Mouse (Mus musculus) layer of hippocampus, adult 8-10 months (tissue): ENCODE measurements at regions not wholly inside any gene's neighbourhood (a gene's known extent, or its start where the extent isn't known, plus 50 kb on each side); places are given as distances from the start of the nearest gene placed in this dataset.
"Not testable (repeated sequence)": the region's sequence is repeated elsewhere in the genome, so short reads cannot be mapped to it uniquely, and the experiment has no call there.

Experiments used
- DNase-seq, 2 experiments: peaks; one replicate each; pipeline ENCODE4 v3.0.0; 2022; ENCODE audit warnings: low spot score in 2 of 2

DNA sequence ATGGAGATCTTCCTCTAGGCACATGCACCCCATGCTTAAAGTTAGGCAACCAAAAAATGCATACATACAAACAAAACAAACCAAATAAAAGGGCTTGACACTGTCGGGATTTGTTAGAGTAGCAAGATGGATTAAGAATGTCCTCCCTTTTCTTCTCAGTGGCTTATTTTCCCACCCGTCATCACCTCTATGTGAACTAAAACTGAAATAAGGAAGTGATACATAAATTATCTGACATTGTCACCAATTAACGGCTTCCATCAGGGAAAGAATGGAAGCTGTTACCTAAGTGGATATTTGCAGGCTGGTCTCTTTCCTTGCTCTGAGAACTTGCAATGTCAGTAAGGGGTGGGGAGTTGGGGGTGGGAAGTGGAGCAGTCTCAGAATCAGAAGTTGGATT lies 541.5 kb downstream of the Diaph3 start:
- no peak for DNase-seq

GRCm38 (mm10) chr14:86588525-86588924 lies 552.5 kb downstream of the Diaph3 start:
- DNase-seq = no peak

GRCm38 (mm10) chr14:86585959-86586358 lies 555.1 kb downstream of the Diaph3 start:
- DNase-seq = not testable (repeated sequence)

DNA sequence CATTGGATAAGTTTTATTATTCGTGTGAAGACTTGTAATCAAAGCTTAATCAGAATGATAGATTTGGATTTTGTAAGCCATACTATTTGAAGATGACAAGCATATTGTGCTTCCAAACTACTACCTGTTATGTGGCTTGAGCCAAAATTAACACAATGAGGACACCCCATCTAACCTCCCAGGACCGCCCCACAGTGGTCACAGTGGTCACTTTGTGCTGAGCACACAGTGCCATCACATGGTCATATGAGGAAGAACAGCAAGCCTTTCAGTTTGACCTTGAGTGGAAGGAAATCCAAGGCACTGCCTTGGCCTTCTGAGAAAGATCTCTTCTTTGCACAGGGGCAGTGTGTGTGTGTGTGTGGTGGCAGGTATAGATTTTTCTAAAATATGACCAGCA lies 578.3 kb downstream of the Diaph3 start:
- DNase-seq = no peak

DNA sequence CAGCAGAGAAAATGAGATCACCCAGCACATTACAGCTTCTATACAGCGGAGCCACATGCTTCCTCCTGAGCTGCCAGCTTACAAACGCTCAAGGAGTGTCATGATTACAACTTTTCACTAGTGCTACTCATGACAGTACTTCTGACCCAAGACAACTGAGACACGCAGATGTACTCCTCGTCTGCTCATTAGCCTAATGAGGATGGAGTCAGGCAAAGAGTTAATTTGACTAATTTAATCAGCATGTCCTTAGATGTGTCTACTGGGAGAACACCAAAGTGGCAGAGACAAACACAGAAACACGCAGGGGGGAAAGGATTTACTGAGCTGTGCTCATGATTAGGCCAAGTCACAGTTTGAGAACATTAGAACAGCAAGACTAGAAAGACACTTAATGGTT lies 603.0 kb downstream of the Diaph3 start:
- DNase-seq = no peak

GRCm38 (mm10) chr14:86536341-86537027 lies 604.6 kb downstream of the Diaph3 start:
- DNase-seq = no peak

GRCm38 (mm10) chr14:86510408-86510807 lies 630.6 kb downstream of the Diaph3 start:
- DNase-seq = no peak

- DNase-seq = no peak
Measured at GRCm38 (mm10) chr14:86509686-86510085, 631.3 kb downstream of the Diaph3 start.

- no peak for DNase-seq
Measured at GRCm38 (mm10) chr14:86506286-86506685, 634.7 kb downstream of the Diaph3 start.

DNA sequence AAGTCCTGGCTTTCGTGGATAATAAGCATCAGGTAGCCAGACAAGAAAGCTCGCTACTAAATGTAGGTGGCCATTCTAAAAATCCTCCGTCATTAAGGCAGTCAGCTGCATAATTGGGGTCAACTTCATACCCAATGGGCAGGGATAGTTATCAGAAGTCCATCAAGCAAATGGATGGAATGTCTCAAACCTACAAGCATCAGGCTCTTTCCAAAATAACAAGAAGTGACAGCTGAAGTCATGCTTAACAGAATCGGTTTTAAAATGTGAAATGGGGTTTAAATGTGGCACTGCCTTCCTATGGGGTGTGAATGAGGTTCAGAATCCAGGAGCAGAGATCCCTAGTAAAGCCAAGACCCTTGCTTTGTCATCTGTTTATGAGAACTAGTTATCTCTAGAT lies 650.2 kb downstream of the Diaph3 start:
- no peak for DNase-seq

- peak in 1 of 2 experiments; percentile 34 for DNase-seq
Measured at GRCm38 (mm10) chr14:86489872-86490631, 651.0 kb downstream of the Diaph3 start.

DNA sequence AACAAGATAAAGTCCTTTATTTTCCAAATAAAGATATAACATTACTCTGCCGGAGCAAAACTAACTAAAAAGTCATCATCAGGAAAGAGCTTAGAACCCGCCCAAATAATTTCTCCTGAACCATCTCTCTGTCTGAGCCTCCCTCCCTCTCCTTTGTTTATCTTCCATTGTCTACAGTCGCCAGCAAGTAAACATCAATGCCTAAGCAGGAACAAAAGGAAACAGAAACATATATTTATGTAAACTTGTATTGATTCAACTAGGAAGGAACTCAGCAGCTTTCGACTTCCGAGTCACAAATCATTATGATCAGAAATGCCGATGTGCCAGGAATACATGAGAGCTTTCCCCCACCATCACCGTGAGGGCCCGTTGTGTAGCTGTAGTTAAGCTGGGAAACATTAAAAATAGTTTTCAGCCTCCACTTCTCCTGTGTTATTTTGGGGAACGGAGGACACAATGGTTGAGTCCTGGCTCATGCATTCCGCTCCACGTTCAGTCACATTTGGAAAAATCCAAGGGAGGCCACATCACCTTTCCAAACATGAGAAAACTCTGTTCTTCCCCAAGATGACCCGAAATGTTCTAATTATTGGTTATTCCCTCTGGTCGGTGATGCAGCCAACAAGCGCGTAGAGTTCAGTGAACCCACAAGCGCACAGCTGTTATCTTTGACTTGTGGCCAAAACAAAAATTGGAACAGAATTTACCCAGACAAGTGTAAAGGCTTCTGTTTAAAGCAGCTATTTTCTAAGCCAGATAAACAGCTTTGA lies 651.8 kb downstream of the Diaph3 start:
- DNase-seq = peak; percentile 50 to 51

DNA sequence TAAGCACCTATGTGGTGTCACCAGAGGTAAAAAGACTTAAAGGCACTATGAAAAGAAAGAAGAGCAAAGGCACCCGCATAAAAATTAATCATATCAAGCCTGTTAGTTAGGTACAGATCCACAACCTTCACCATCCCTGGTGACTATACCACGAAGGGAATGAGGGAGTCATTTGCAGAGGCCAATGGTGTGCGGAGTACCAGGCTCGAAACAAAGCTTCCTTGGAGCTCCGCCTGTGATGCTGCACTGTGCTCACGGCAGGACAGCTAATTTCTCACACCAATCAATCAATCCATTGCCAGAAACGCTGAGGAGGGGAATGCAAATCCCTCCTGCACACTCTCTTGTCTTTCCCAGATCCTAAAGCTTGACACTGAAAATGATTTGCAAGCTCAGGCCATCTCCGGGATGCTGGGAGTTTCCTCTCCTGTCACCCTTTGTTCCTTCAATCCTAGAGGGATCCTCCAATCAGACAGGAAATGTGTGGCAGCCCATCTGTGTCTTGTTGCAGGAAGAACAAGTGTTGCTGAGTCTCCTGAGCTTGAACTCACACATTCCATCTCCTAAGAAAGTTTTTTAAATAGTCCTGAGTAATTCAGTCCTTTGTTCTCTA lies 653.6 kb downstream of the Diaph3 start:
- no peak for DNase-seq

GRCm38 (mm10) chr14:86484247-86484646 lies 656.8 kb downstream of the Diaph3 start:
- peak; percentile 36 to 70 for DNase-seq

DNA sequence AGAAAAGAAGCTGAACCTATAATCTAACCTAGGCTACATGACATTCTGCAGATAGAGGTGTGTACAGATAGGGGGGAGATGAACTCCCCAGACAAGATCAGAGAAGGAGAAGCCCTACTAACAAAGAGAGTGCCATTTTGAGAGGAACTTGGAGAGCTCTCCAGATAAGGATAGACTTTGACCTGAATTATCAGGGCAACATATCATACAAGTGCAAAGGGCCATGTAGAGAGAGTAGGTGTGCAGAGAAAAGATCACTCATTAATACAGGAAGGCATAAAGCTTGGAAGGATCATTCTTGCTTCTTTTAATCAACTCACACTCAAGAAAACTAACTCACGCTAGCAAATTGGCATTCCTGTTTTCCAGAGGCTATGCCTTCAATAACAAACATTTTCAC lies 667.4 kb downstream of the Diaph3 start:
- DNase-seq = no peak

DNA sequence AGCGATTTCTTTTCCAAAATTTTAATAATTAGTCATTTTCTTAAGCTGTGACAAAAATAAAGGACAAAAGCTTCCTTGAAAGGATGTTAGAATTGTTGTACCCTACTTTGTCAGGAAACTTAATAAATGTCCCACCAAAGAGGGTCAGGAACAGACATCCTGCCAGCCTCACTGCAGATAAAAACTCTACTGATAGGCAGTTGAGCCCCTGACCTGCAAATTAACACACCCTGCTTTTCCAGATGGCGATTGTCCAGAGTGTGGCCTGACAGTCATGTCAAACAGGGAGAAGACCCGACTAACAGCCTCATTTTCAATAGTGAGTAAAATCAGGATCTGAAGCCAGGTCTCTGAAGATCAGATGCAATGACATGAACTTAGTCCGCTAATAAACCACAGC lies 670.6 kb downstream of the Diaph3 start:
- no peak for DNase-seq

- no peak for DNase-seq
Measured at GRCm38 (mm10) chr14:86467886-86468463, 673.1 kb downstream of the Diaph3 start.

DNA sequence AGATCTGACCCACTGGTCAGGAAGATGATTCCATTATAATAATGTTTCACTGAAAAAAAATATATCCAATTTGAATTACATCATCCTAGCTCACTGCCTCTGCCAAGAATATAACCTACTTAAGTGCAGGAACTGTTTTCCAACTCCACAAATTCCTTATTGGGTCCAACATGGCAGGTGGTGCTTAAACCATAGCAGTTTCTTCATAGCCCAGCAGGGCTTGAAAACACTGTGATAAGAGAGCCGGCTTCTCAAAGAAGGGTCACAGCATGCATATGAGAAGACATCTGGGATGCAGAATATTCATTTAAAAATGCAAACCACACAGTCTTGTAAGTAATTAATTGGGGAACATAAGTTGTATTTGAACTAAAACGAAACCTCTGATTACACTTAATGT lies 677.6 kb downstream of the Diaph3 start:
- no peak for DNase-seq

GRCm38 (mm10) chr14:86453142-86453541 lies 687.9 kb downstream of the Diaph3 start:
- DNase-seq = no peak

DNA sequence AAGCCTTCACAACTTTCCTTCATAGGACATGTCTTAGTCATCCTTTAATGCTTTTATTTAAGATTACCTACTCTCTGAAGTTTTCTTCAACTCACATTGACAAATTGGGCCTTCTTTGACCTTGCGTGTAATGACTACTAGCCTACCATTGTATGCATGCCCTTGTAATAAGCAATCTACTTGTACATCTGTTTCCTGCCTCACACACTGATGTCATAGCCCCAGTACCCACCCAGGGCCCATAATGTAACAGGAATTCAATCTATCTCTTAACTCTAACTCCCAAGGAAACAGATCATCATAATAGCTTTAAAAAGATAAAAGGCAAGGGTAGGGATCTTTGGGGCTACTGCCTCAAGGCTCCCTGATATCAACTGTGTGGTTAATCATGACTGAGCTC lies 690.4 kb downstream of the Diaph3 start:
- no peak for DNase-seq

GRCm38 (mm10) chr14:86445139-86445538 lies 695.9 kb downstream of the Diaph3 start:
- DNase-seq = no peak
